Mouse (Mus musculus) 3T3-L1 (cell line): ENCODE data around the gene Zfp69.

ENCODE experiments used
- DNase-seq: peaks from one replicate; pipeline ENCODE4 v3.0.0-alpha.2; 2015; ENCODE audit warnings: low read depth, low spot score

The Zfp69 gene

DNA sequence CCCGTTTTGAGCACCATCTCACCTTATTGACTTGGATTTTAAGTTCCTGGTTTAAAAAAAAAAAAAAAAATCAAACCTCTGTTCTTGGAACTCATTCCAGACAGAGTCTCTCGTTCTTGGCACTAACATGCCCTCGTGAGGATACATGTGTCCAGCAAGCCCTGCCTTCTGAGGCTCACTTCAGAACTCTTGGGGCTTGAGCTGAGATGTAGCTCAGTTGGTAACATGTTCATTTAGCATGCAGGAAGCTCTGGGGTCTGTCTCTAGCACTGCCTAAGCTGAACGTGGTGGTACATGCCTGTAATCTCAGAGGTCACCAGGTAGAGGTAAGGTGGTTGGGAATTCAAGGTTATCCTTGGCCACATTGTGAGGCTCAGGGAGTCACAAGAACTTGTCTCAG lies 65.4 kb downstream of the Zfp69 start:
- no peak for DNase-seq

DNA sequence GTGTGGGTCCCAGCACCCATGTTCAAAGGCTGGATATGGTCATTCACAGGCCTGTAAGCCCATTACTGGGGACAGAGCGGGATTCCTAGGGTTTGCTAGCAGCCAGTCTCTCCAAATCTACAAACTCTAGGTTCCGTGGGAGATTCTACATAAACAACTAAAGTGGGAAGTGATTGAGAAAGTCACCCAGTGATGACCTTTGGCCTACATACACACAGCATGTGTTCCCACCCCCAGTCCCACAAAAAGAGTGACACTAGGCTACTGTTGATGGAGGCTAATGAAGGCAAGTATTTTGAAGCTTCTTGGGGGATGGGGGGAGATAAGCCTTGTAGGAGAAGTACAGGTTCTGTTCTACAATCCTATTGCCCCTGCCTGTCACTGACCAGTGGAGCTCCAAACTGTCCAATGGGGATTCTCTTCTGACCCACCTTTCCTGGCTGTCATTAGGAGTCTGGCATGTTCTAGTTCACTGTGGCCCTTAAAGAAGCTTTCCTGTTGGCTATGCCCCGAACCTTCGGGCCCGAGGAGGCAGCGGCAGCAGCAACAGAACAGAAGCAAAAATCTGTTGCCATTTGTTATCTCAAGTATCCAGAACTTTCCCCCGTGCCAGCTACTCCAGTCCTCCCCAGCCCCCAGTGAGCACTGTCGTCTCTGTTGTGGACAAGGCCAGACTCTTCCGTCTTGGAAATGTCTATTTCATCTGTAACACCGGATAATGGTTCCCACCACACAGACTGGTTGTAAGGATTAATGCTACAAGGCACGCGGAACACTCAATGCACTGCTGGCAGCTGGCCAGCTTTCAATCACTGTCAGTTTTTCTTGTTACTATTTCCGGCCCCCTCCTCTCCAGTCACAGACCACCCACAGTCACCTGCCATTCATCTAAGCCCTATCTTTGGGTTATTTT lies 66.0 kb downstream of the Zfp69 start:
- DNase-seq: no peak

DNA sequence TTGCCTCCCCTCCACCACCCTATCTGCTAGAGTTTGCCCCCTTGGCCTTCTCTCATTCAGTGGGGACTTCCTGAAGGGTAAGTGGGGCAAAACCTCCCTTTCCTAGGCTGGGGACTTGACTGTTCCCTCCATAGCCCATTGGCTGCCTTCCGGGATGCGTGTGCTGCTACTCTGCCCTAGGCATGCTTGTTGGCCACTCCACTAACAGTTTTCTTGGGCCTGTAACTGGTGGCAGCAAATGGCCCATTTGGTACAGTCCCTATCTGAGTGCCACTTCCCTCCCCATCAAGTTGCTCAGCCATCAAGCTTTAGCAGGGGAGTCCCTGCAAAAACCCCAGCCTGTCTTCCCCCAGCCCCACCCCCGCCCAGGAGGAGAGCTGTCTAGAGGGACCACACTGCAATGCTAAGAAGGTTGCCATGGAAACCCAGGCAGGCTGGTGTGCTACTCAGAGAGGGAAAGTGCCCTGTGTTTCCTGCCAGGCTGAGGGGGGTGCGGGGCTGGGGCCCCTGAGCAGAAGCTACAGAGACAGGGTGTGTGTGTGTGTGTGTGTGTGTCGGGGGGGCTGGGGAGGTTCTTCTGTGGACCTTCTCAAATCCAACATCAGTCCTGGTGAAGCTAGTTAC lies 69.4 kb downstream of the Zfp69 start:
- DNase-seq: no peak

DNA sequence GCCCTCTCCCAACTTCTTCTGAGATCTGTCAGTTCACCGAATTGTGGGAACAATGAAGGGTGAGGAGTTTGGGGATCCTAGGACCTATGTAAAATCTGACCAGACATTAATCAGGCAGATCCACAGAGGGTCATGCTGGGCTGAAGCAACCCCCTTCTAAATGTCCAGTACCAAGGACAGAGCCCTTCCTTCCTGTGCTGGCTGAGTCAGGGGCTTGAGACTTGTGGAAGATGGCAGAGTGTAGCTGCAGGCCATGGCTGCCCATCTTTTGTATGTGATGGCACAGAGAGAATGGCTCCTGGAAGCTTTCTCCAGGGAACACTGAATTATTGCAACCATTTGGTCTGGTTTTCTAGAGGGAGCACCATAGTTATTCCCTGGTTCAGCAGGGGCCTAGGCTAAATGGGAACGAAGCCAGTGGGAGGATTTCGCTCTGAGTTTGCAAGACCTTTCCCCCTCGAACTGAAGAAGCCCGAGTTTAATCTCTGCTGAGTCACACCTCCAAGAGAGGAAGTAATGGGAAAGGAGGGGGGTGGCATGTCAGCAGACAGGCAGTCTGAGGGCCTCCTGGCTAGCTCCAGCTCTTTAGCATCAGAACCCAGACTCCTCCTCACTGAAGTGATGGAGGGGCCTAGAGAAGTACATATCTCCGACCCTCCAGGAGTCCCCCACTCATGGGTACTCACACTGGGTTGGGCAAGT lies 70.6 kb downstream of the Zfp69 start:
- DNase-seq: peak; percentile 51
